ENCODE assay signal across 34 mouse cellular contexts in genomic region chr13:54839211-54839610, GRCm38 (mm10). TPM values are rescaled to one million over a fixed set of nuclear protein-coding genes. Genes with fewer than 3 reads are reported as not detected.
DNase-seq lines count a peak whose midpoint lies in the region; ATAC-seq and TF ChIP-seq lines count a peak whose summit lies in the region.
"Had no signal": no experiment of that assay in that cellular context is flagged by ENCODE, and none has a peak within 500 bp of the region (broad histone marks: within the 10 kb centered on the region; RNA-seq: fewer than 3 reads in every experiment).

No protein-coding gene starts in this region.

- peak; percentile 35 to 45 for DNase-seq in cerebellum, postnatal 10 days
- no peak for DNase-seq in cerebellum, adult 9-11 months
- no peak for DNase-seq in layer of hippocampus, adult 2 months (ENCODE audit: low spot score in 2 of 2)
- no peak for DNase-seq in layer of hippocampus, adult 11-12 months (ENCODE audit: low spot score)
- no peak for DNase-seq in CH12.LX (ENCODE audit: extremely low read depth)
- DNase-seq in cerebellum, postnatal 25 days = no peak
- no peak for DNase-seq in cerebellum, adult 11 months
- DNase-seq: cerebellum, adult 11-12 months; cerebellum, postnatal 36 days; gastrocnemius, postnatal 10 days; heart, adult 11 months; kidney, adult 9 months; kidney, postnatal 14 days; thymus, adult 2 months; thymus, postnatal 4 days had no signal

- H3K4me1 ChIP-seq in CH12.LX (ENCODE audit: control insufficient read depth in 1 of 2, insufficient read depth in 2 of 2) = no peaks in the 10 kb centered on the region
- H3K4me1 ChIP-seq in neural tube, embryonic 13.5 days (replicated peaks) = peaks cover 30% of the 10 kb centered on the region
- H3K4me1 ChIP-seq: liver, embryonic 15.5 days had no signal

- peak overlapping the region; percentile 88 for H3K27ac ChIP-seq in layer of hippocampus, adult 2 months
- no peak overlapping the region for H3K27ac ChIP-seq in CH12.LX (ENCODE audit: insufficient read depth, low read depth)
- peak overlapping the region; percentile 80 for H3K27ac ChIP-seq in neural tube, embryonic 13.5 days (replicated peaks)
- H3K27ac ChIP-seq: forebrain, embryonic 10.5 days; limb, embryonic 15.5 days; liver, embryonic 15.5 days; midbrain, embryonic 12.5 days; stomach, postnatal 0 days had no signal

- in situ Hi-C loops in CH12.LX (cut with MboI; ENCODE audit: low pct_ligation_motif_present, low pct_unique_long_range_greater_than_20kb, low sequenced_read_pairs) = no loop called here

- dilution Hi-C loops in CH12.LX (cut with MboI; ENCODE audit: extremely low pct_ligation_motif_present, extremely low pct_unique_long_range_greater_than_20kb, low sequenced_read_pairs) = no loop called here

- TF ChIP-seq EP300 in CH12.LX (IDR thresholded peaks at IDR 0.05; ENCODE audit: low read length) = no peak

- H3K9me3 ChIP-seq in CH12.LX (replicated peaks; ENCODE audit: low read length) = peaks cover 21% of the 10 kb centered on the region
- no peaks in the 10 kb centered on the region for H3K9me3 ChIP-seq in neural tube, embryonic 13.5 days
- H3K9me3 ChIP-seq: limb, embryonic 15.5 days; liver, embryonic 15.5 days; midbrain, embryonic 12.5 days had no signal

- TF ChIP-seq POLR2A in CH12.LX (IDR thresholded peaks at IDR 0.05; ENCODE audit: low read depth, low read length) = no peak

- 56% methylated on average over 6 of the region's 6 CpGs for WGBS in neural tube, embryonic 13.5 days

- ATAC-seq in neural tube, embryonic 13.5 days (ENCODE audit: low read depth) = peak; percentile 36; the same call in 1 of the 2 replicates
- ATAC-seq: CD4-positive, CD25-positive, alpha-beta regulatory T cell, adult 4 months; forebrain, embryonic 16.5 days; intestine, embryonic 16.5 days had no signal

- H3K27me3 ChIP-seq in CH12.LX (replicated peaks) = peaks cover 72% of the 10 kb centered on the region
- no peaks in the 10 kb centered on the region for H3K27me3 ChIP-seq in neural tube, embryonic 13.5 days

- no peaks in the 10 kb centered on the region for H3K36me3 ChIP-seq in CH12.LX (replicated peaks in 1 of 2; ENCODE audit: control insufficient read depth in 1 of 2, insufficient read depth in 1 of 2, low read length in 1 of 2)
- no peaks in the 10 kb centered on the region for H3K36me3 ChIP-seq in neural tube, embryonic 13.5 days
- H3K36me3 ChIP-seq: forebrain, embryonic 10.5 days; limb, embryonic 15.5 days; liver, embryonic 15.5 days; midbrain, embryonic 12.5 days had no signal

- TF ChIP-seq CTCF in layer of hippocampus, adult 2 months (conservative IDR thresholded peaks at IDR 0.05) = no peak
- no peak for TF ChIP-seq CTCF in CH12.LX (conservative IDR thresholded peaks at IDR 0.05 in 1 of 2, IDR thresholded peaks at IDR 0.05 in 1 of 2; ENCODE audit: low read depth in 2 of 2, low read length in 2 of 2)

- H3K4me3 ChIP-seq in layer of hippocampus, adult 2 months = no peak overlapping the region
- H3K4me3 ChIP-seq in CH12.LX (replicated peaks in 1 of 3; ENCODE audit: low read depth in 2 of 3, low read length in 2 of 3, poor library complexity in 1 of 3) = no peak overlapping the region
- H3K4me3 ChIP-seq in neural tube, embryonic 13.5 days = no peak overlapping the region
- H3K4me3 ChIP-seq: forebrain, embryonic 10.5 days; limb, embryonic 15.5 days; liver, embryonic 15.5 days; midbrain, embryonic 12.5 days had no signal

- no peak overlapping the region for H3K9ac ChIP-seq in CH12.LX (ENCODE audit: insufficient read depth, low read depth)
- H3K9ac ChIP-seq in neural tube, embryonic 13.5 days = no peak overlapping the region
- H3K9ac ChIP-seq: limb, embryonic 15.5 days; liver, embryonic 15.5 days; midbrain, embryonic 12.5 days had no signal

- peak overlapping the region; percentile 39; the same call in 1 of the 2 replicates for H3K4me2 ChIP-seq in CH12.LX (ENCODE audit: insufficient read depth, low read depth, poor library complexity, severe bottlenecking)
- no peak overlapping the region for H3K4me2 ChIP-seq in neural tube, embryonic 13.5 days
- H3K4me2 ChIP-seq: heart, embryonic 11.5 days; limb, embryonic 15.5 days; liver, embryonic 15.5 days; midbrain, embryonic 12.5 days had no signal

- H3K79me2 ChIP-seq in CH12.LX (replicated peaks; ENCODE audit: control insufficient read depth, extremely low read depth, insufficient read depth, poor library complexity, severe bottlenecking) = no peaks in the 10 kb centered on the region

- no peak for TF ChIP-seq RAD21 in CH12.LX (IDR thresholded peaks at IDR 0.05; ENCODE audit: low read depth, low read length)

TF ChIP-seq in CH12.LX, 34 proteins besides CTCF, POLR2A, EP300 and RAD21:
- TF ChIP-seq ZKSCAN1 (IDR thresholded peaks at IDR 0.05; ENCODE audit: borderline replicate concordance, low read depth, low read length) = no peak
- no peak for TF ChIP-seq JUN (IDR thresholded peaks at IDR 0.05; ENCODE audit: insufficient read depth, low read depth, low read length)
- TF ChIP-seq USF1 (IDR thresholded peaks at IDR 0.05; ENCODE audit: low read depth, low read length) = peak; percentile 55
- TF ChIP-seq MEF2A (IDR thresholded peaks at IDR 0.05; ENCODE audit: borderline replicate concordance, low read depth, low read length) = no peak
- peak; percentile 63 for TF ChIP-seq USF2 (conservative IDR thresholded peaks at IDR 0.05; ENCODE audit: low read depth, low read length)
TF ChIP-seq in CH12.LX: peak in this region for 2.

RNA-seq across cellular contexts. Expression of gene Tspan17, which starts 50.0 kb away (rescaled TPM):
- 10 to 100 TPM; 96.7 to 97.7 TPM for total RNA-seq in layer of hippocampus, adult 2 months (2021)
- total RNA-seq in CH12.LX (2012; rRNA removed) (0.63 and 0.68 TPM in 2 replicates), CH12.LX (2014; rRNA removed) (0.19 TPM in 1 of 2 replicates, not detected in the other)
- 0.61 and 0.91 TPM in 2 replicates for polyA plus RNA-seq in CH12.LX (2012; ENCODE audit: insufficient read length, low read depth)
- 69.2 and 80.8 TPM in 2 replicates for polyA plus RNA-seq in neural tube, embryonic 13.5 days (2015; fragmentation: Nextera tagmentation; extraction: Ambion mirVana)
- total RNA-seq: hematopoietic stem cell, adult 5-6 weeks had no signal

RNA-seq across cellular contexts. Expression of gene Eif4e1b, which starts 55.4 kb away (rescaled TPM):
- total RNA-seq in layer of hippocampus, adult 2 months (2021) = not detected
- total RNA-seq in CH12.LX (2012; rRNA removed) (not detected in 2 replicates), CH12.LX (2014; rRNA removed) (not detected in 2 replicates)
- not detected in 2 replicates for polyA plus RNA-seq in CH12.LX (2012; ENCODE audit: insufficient read length, low read depth)
- not detected in 2 replicates for polyA plus RNA-seq in neural tube, embryonic 13.5 days (2015; fragmentation: Nextera tagmentation; extraction: Ambion mirVana)
- total RNA-seq: adrenal gland, adult 18-20 months; adrenal gland, postnatal 4 days; gastrocnemius, postnatal 10 days; hematopoietic stem cell, adult 5-6 weeks; layer of hippocampus, postnatal 36 days; left cerebral cortex, postnatal 25 days; neutrophil, adult 5-6 weeks had no signal
- polyA plus RNA-seq: CD4-positive, CD25-positive, alpha-beta regulatory T cell, adult 4 months; embryonic facial prominence, embryonic 11.5 days; forebrain, embryonic 10.5 days; forebrain, embryonic 16.5 days; heart, embryonic 11.5 days; heart, postnatal 0 days; intestine, embryonic 16.5 days; limb, embryonic 15.5 days; liver, embryonic 15.5 days; lung, embryonic 16.5 days; midbrain, embryonic 12.5 days; stomach, postnatal 0 days; thymus, adult 2 months had no signal

Comparison
In these comparisons a context has a peak if more than half of its experiments do, and no peak if none do; other contexts are left out.
1. DNase-seq: peak in cerebellum, postnatal 10 days (2 of 2); none in cerebellum, adult 9-11 months (single experiment), layer of hippocampus, adult 2 months (0 of 2), layer of hippocampus, adult 11-12 months (single experiment), CH12.LX (single experiment), cerebellum, postnatal 25 days (0 of 2) and cerebellum, adult 11 months (single experiment).
2. RNA of gene Tspan17, which starts 50.0 kb away (total RNA-seq): 96.7 to 97.7 TPM in layer of hippocampus, adult 2 months; 0.19 to 0.68 TPM in CH12.LX; every median in the first group is over 10 times any median in the second.